Mouse (Mus musculus) myocyte (in vitro differentiated cells): ENCODE results near the gene Cux1.

Source experiments
- E2F4 ChIP-seq: IDR thresholded peaks from one replicate; pipeline ENCODE4 v1.6.1; 2011; ENCODE audit warnings: mild to moderate bottlenecking, control low read depth, moderate library complexity; ENCODE audit not compliant: insufficient read depth
- POLR2A ChIP-seq: IDR thresholded peaks from one replicate; pipeline ENCODE4 v1.6.1; 2011; ENCODE audit warnings: low read depth, mild to moderate bottlenecking, control low read depth, moderate library complexity; ENCODE audit not compliant: insufficient read length
- POLR2AphosphoS2 ChIP-seq: IDR thresholded peaks from one replicate; pipeline ENCODE4 v1.6.1; 2011; ENCODE audit warnings: low read depth, control low read depth; ENCODE audit not compliant: insufficient read length
- TCF12 ChIP-seq: IDR thresholded peaks from one replicate; pipeline ENCODE4 v1.6.1; 2011; ENCODE audit warnings: mild to moderate bottlenecking, control low read depth; ENCODE audit not compliant: poor library complexity, insufficient read depth, severe bottlenecking
- USF1 ChIP-seq: IDR thresholded peaks from one replicate; pipeline ENCODE4 v1.6.1; 2011; ENCODE audit warnings: low read depth, mild to moderate bottlenecking, control low read depth, moderate library complexity

GRCm38 (mm10) chr5:136581166-136581565, 13.9 kb upstream of the Cux1 start:
- TF ChIP-seq USF1, result no peak
- no peak for TF ChIP-seq TCF12
- TF ChIP-seq E2F4, result no peak
- no peak for TF ChIP-seq POLR2A
- TF ChIP-seq POLR2AphosphoS2, result no peak
